Mouse (Mus musculus): ENCODE results near the gene Evl.
A peak's percentile ranks its signal among the peaks of the same experiment; 100 is the strongest.

- TF ChIP-seq POLR2A (IDR thresholded peaks at IDR 0.05; ENCODE audit: borderline replicate concordance, control insufficient read depth, low read depth, low read length) (no peak), CTCF (IDR thresholded peaks at IDR 0.05; ENCODE audit: control insufficient read depth, insufficient read depth, low read length) (0 out of 2 replicates have a peak, but pooled peaks have one; percentile 16)
Measured at GRCm38 (mm10) chr12:108563238-108563637, 8.7 kb downstream of the Evl start.
